Mouse (Mus musculus) 3T3-L1 (cell line): Measurements from ENCODE around the gene Slc2a4.
"Not testable (repeated sequence)": the region's sequence is repeated elsewhere in the genome, so short reads cannot be mapped to it uniquely, and the experiment has no call there.

ENCODE experiments used
- DNase-seq: peaks from one replicate; pipeline ENCODE4 v3.0.0-alpha.2; 2015; ENCODE audit warnings: low read depth, low spot score

The Slc2a4 gene

GRCm38 (mm10) chr11:69920266-69921031 lies 27.5 kb downstream of the Slc2a4 start:
- DNase-seq = peak; percentile 45

- DNase-seq = peak; percentile 95
These were observed 28.2 kb downstream of the Slc2a4 start for GRCm38 (mm10) chr11:69919661-69920265.

- no peak for DNase-seq
These were observed 28.9 kb downstream of the Slc2a4 start for GRCm38 (mm10) chr11:69919053-69919452.

GRCm38 (mm10) chr11:69918118-69918517 lies 29.9 kb downstream of the Slc2a4 start:
- DNase-seq = no peak

GRCm38 (mm10) chr11:69917379-69917948 lies 30.5 kb downstream of the Slc2a4 start:
- no peak for DNase-seq

GRCm38 (mm10) chr11:69916652-69917378 lies 31.2 kb downstream of the Slc2a4 start:
- DNase-seq = not testable (repeated sequence)

GRCm38 (mm10) chr11:69915667-69916627 lies 32.0 kb downstream of the Slc2a4 start:
- peak; percentile 23 for DNase-seq

GRCm38 (mm10) chr11:69914917-69915430 lies 33.0 kb downstream of the Slc2a4 start:
- DNase-seq = peak; percentile 21

GRCm38 (mm10) chr11:69914372-69914764 lies 33.6 kb downstream of the Slc2a4 start:
- peak; percentile 83 for DNase-seq

- peak; percentile 95 for DNase-seq
These were observed 34.2 kb downstream of the Slc2a4 start, which contains the start of gene Gps2 for GRCm38 (mm10) chr11:69913554-69914371. Gene Gps2, plus strand, starts transcription at chr11:69913888.

GRCm38 (mm10) chr11:69912716-69913530 lies 35.1 kb downstream of the Slc2a4 start:
- DNase-seq = peak; percentile 15

GRCm38 (mm10) chr11:69911701-69912100 lies 36.3 kb downstream of the Slc2a4 start:
- no peak for DNase-seq

GRCm38 (mm10) chr11:69910781-69911560 lies 37.0 kb downstream of the Slc2a4 start:
- DNase-seq = no peak

GRCm38 (mm10) chr11:69910177-69910576 lies 37.8 kb downstream of the Slc2a4 start:
- DNase-seq = no peak

- DNase-seq = no peak
These were observed 38.8 kb downstream of the Slc2a4 start for GRCm38 (mm10) chr11:69909174-69909573.

- no peak for DNase-seq
These were observed 39.3 kb downstream of the Slc2a4 start for GRCm38 (mm10) chr11:69908645-69909044.

GRCm38 (mm10) chr11:69904311-69904710 lies 43.7 kb downstream of the Slc2a4 start:
- DNase-seq = no peak

GRCm38 (mm10) chr11:69902972-69903371 lies 45.0 kb downstream of the Slc2a4 start:
- no peak for DNase-seq
